Mouse (Mus musculus): Measurements from ENCODE around the gene Gpc5.

DNA sequence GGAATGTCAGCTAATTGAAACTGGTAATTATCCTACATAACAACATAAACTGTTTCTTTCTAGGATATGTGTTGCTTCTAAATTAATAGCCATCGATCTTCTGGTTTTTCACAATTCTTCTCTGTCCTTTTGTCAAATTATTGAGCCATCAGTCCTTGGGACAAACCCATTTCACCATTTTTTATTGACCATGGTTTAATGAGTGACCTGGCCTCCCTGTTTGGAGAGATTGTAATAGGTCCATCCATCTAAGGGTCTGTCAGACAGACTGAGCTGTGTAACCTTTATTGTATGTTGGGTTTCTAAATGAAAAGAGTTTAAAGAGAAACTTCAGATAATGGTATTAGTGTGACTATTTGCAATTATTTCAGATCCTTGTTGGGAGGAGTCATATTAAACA is 1035.9 kb downstream of the Gpc5 start:
- TF ChIP-seq POLR2A (IDR thresholded peaks at IDR 0.05; ENCODE audit: low read depth, low read length) (no peak), CTCF (IDR thresholded peaks at IDR 0.05; ENCODE audit: borderline replicate concordance, insufficient read depth, low read length) (no peak)

Measured in embryonic fibroblast, embryonic 13.5 days (primary cell).